Mouse (Mus musculus): Measurements from ENCODE around the gene Adgrf4. TPM values are rescaled to one million over a fixed set of nuclear protein-coding genes. Genes with fewer than 3 reads are reported as not detected.

Adgrf4 gene
- total and polyA plus RNA-seq, 2 experiments from 2014 or later: 1.8 TPM; not detected in 1

DNA sequence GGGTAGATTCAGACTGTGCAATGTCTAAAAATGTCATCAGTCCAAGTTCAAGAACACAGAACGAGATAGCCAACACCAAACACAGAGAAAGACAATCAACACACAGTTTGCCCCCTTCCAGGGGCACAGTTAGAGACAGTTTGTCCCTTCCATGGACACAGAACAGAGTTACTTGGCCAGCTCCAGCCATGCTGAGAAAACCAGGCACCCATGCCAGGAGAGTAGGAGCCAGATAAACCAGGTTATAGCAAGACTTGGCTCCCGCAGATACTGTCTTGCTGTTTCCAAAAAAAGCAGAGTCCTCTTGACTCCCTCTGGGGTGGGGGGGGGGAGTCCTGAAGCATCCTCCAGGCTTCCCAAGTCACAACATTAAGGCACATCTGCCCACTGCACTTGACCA, 61.9 kb downstream of the Adgrf4 start:
- TF ChIP-seq EP300 (IDR thresholded peaks at IDR 0.05; ENCODE audit: low read depth) (no peak), CTCF (IDR thresholded peaks at IDR 0.05; ENCODE audit: low read depth) (no peak)
- Histone ChIP-seq H3K4me2 (ENCODE audit: low read depth, low read length) (no peak overlapping the region), H3K27me3 (ENCODE audit: control insufficient read depth, insufficient read depth, low read length) (no peaks in the 10 kb centered on the region), H3K9ac (replicated peaks; ENCODE audit: low read depth, low read length) (no peak overlapping the region), H3K9me3 (replicated peaks; ENCODE audit: control insufficient read depth, low read length) (no peaks in the 10 kb centered on the region), H3K4me3 (ENCODE audit: low read depth, low read length) (no peak overlapping the region), H3K4me1 (ENCODE audit: control insufficient read depth, insufficient read depth) (0 out of 2 replicates have a peak, but pooled peaks cover 9% of the 10 kb centered on the region), H3K36me3 (replicated peaks; ENCODE audit: control insufficient read depth, insufficient read depth, low read length) (no peaks in the 10 kb centered on the region), H3K27ac (ENCODE audit: low read depth) (no peak overlapping the region; the same call in 1 of the 2 replicates)
- ATAC-seq (ENCODE audit: insufficient read depth, low read depth) (peak; percentile 64), DNase-seq (ENCODE audit: low spot score) (peak; percentile 15)
- WGBS: 13% methylated on average over 2 of the region's 2 CpGs

DNA sequence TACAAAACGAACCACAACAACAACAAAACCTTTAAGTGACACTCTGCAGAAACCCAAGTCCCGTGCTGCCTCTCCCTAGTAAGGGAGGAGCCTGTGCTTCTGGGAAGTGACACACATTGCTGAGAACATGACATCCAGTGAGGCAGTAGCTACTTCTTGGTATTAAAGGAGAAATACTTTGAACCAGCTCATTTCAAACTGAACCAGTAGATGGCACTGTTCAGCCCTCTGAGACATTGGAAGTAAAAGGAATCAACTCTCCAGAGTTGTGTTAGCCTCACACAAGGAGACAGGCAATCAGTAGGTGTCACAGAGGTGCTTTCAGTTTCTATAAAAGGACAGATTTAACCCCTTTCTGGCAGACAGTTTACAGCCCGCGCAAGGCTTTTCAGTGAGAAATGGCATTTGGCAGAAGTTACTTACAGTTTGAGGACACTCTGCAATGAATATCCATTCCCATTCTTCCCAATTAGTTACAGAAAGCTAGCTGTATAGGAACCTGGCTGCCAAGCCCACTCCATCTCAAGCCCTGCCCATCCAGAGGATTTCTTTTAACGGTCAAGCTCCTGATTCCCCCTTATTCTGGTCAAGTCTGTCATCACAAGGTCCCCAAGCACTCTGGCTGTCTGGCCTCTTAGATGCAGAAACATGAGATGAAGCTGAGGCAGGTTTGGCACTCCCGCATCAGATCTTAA, 78.9 kb downstream of the Adgrf4 start:
- Histone ChIP-seq H3K27me3 (ENCODE audit: control insufficient read depth, insufficient read depth, low read length) (no peaks in the 10 kb centered on the region), H3K9ac (replicated peaks; ENCODE audit: low read depth, low read length) (no peak overlapping the region), H3K9me3 (replicated peaks; ENCODE audit: control insufficient read depth, low read length) (no peaks in the 10 kb centered on the region), H3K4me2 (ENCODE audit: low read depth, low read length) (no peak overlapping the region), H3K36me3 (replicated peaks; ENCODE audit: control insufficient read depth, insufficient read depth, low read length) (no peaks in the 10 kb centered on the region), H3K27ac (ENCODE audit: low read depth) (no peak overlapping the region), H3K4me1 (ENCODE audit: control insufficient read depth, insufficient read depth) (no peaks in the 10 kb centered on the region), H3K4me3 (ENCODE audit: low read depth, low read length) (no peak overlapping the region)
- 33% methylated on average over 6 of the region's 6 CpGs for WGBS
- ATAC-seq (ENCODE audit: insufficient read depth, low read depth): no peak; the same call in 1 of the 2 replicates
- DNase-seq (ENCODE audit: low spot score): peak; percentile 66
- TF ChIP-seq EP300 (IDR thresholded peaks at IDR 0.05; ENCODE audit: low read depth) (no peak), CTCF (IDR thresholded peaks at IDR 0.05; ENCODE audit: low read depth) (peak; percentile 68)

DNA sequence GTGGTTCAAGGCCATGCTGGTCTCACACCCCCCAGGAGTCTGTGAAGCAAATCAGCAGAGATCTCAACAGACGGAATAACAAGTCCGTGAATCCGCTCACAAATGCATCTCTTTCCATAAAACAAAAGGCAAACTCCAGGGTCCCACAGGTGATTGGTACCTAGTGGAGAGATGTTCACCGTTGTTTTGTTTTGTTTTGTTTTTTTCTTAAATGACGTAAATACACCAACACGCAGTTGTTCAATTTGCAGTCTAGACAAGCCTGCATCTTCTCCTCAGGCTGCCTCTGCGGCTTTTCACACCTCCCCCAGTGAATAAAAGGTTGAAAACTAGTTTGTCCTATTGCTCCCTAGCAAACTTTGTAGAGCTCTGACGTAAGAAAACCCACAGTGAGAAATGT, 80.8 kb downstream of the Adgrf4 start, which contains the start of gene Opn5:
Opn5 (minus strand) TSS at position 101 of the 400 bp plus-strand sequence.
- ATAC-seq (ENCODE audit: insufficient read depth, low read depth): no peak

DNA sequence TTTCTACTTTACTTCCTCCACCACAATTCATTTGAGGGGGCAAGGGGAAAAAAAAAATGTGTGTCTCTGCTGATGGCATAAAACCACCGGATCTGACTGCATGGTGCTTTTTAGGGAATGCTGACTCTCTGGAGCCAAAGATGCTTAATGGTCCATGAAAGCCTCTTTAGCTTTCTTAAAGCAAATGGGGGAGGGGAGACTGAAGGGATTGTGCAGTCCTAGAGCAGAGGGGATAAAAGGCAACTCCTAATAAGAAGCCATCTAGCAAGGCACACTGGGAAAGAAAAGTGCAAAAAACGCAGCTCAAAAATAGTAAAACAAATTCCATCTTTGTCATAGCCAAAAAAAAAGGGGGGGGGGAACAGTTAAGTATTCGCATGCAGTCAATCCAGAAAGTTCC, 83.8 kb downstream of the Adgrf4 start:
- WGBS: 68% methylated on average over 3 of the region's 3 CpGs
- no peak overlapping the region for H3K9ac ChIP-seq (replicated peaks; ENCODE audit: low read depth, low read length)

More for the DNA sequence above, 80.8 kb downstream of the Adgrf4 start, which contains the start of gene Opn5:
- no peak within 1 kb of the TSS for H3K4me2 ChIP-seq (ENCODE audit: low read depth, low read length)
- no peak for TF ChIP-seq CTCF (IDR thresholded peaks at IDR 0.05; ENCODE audit: low read depth)
- no peak for TF ChIP-seq EP300 (IDR thresholded peaks at IDR 0.05; ENCODE audit: low read depth)
- H3K27ac ChIP-seq (ENCODE audit: low read depth): no peak within 1 kb of the TSS
- no peak within 1 kb of the TSS for H3K9ac ChIP-seq (replicated peaks; ENCODE audit: low read depth, low read length)
- DNase-seq (ENCODE audit: low spot score): no peak
- WGBS: 66% methylated on average over 8 of the region's 8 CpGs
- H3K9me3 ChIP-seq (replicated peaks; ENCODE audit: control insufficient read depth, low read length): no peaks in the 10 kb centered on the region
- no peak within 1 kb of the TSS for H3K4me3 ChIP-seq (ENCODE audit: low read depth, low read length)
- H3K4me1 ChIP-seq (ENCODE audit: control insufficient read depth, insufficient read depth): no peaks in the 10 kb centered on the region
- H3K36me3 ChIP-seq (replicated peaks; ENCODE audit: control insufficient read depth, insufficient read depth, low read length): no peaks in the 10 kb centered on the region
- no peaks in the 10 kb centered on the region for H3K27me3 ChIP-seq (ENCODE audit: control insufficient read depth, insufficient read depth, low read length)

More for the DNA sequence above, 83.8 kb downstream of the Adgrf4 start:
- TF ChIP-seq EP300 (IDR thresholded peaks at IDR 0.05; ENCODE audit: low read depth) (no peak), CTCF (IDR thresholded peaks at IDR 0.05; ENCODE audit: low read depth) (no peak)
- H3K4me2 ChIP-seq (ENCODE audit: low read depth, low read length): no peak overlapping the region
- H3K4me3 ChIP-seq (ENCODE audit: low read depth, low read length): no peak overlapping the region
- no peaks in the 10 kb centered on the region for H3K36me3 ChIP-seq (replicated peaks; ENCODE audit: control insufficient read depth, insufficient read depth, low read length)
- H3K4me1 ChIP-seq (ENCODE audit: control insufficient read depth, insufficient read depth): no peaks in the 10 kb centered on the region
- no peaks in the 10 kb centered on the region for H3K9me3 ChIP-seq (replicated peaks; ENCODE audit: control insufficient read depth, low read length)
- no peaks in the 10 kb centered on the region for H3K27me3 ChIP-seq (ENCODE audit: control insufficient read depth, insufficient read depth, low read length)
- H3K27ac ChIP-seq (ENCODE audit: low read depth): no peak overlapping the region
- DNase-seq (ENCODE audit: low spot score): no peak
- no peak for ATAC-seq (ENCODE audit: insufficient read depth, low read depth)

Other genes with a start within 250 kb of the Adgrf4 start
- gene Opn5, start 80.9 kb downstream of the Adgrf4 start, total RNA-seq (2014; rRNA removed; ENCODE audit: low replicate concordance): not detected in 2 replicates
- not detected in 2 replicates for gene Opn5, start 80.9 kb downstream of the Adgrf4 start, polyA plus RNA-seq (2015; fragmentation: Nextera tagmentation; extraction: Ambion mirVana)
- gene Adgrf2, start 49.9 kb upstream of the Adgrf4 start, total RNA-seq (2014; rRNA removed; ENCODE audit: low replicate concordance): 0.04 and 0.15 TPM in 2 replicates
- gene Adgrf2, start 49.9 kb upstream of the Adgrf4 start, polyA plus RNA-seq (2015; fragmentation: Nextera tagmentation; extraction: Ambion mirVana): 0.05 TPM in 1 of 2 replicates, not detected in the other
- gene Cd2ap, start 184.4 kb upstream of the Adgrf4 start, total RNA-seq (2014; rRNA removed; ENCODE audit: low replicate concordance): 20.2 and 24.3 TPM in 2 replicates
- 11.2 and 11.6 TPM in 2 replicates for gene Cd2ap, start 184.4 kb upstream of the Adgrf4 start, polyA plus RNA-seq (2015; fragmentation: Nextera tagmentation; extraction: Ambion mirVana)